Mouse (Mus musculus) cerebellum, postnatal 14 days (tissue): ENCODE measurements around the gene Gm3512.
"Not testable (repeated sequence)": the region's sequence is repeated elsewhere in the genome, so short reads cannot be mapped to it uniquely, and the experiment has no call there.

Source experiments
- DNase-seq, 2 experiments: peaks; one replicate each; pipeline ENCODE4 v3.0.0; 2021; ENCODE audit warnings: mixed read lengths in 2 of 2

Gene Gm3512

GRCm38 (mm10) chr14:7174483-7174971 is at the start of gene Gm3512:
Gene Gm3512, minus strand, starts transcription at chr14:7174533.
- peak; percentile 1 for DNase-seq

GRCm38 (mm10) chr14:7200070-7200469 is 25.7 kb upstream of the Gm3512 start:
- peak in 1 of 2 experiments; percentile 0 for DNase-seq

GRCm38 (mm10) chr14:7194440-7194839 is 20.1 kb upstream of the Gm3512 start, which contains the start of gene Gm16434:
Gene Gm16434, minus strand, starts transcription at chr14:7194540.
- DNase-seq, result not testable (repeated sequence)

GRCm38 (mm10) chr14:7125312-7125711 is 49.0 kb downstream of the Gm3512 start, which contains the start of gene Gm6676:
Gene Gm6676, minus strand, starts transcription at chr14:7125412.
- DNase-seq, result not testable (repeated sequence)

- peak; percentile 5 to 6 for DNase-seq
These were observed 69.1 kb downstream of the Gm3512 start for GRCm38 (mm10) chr14:7105124-7105802.
